Mouse (Mus musculus): ENCODE results near the gene Mpv17l2.

DNA sequence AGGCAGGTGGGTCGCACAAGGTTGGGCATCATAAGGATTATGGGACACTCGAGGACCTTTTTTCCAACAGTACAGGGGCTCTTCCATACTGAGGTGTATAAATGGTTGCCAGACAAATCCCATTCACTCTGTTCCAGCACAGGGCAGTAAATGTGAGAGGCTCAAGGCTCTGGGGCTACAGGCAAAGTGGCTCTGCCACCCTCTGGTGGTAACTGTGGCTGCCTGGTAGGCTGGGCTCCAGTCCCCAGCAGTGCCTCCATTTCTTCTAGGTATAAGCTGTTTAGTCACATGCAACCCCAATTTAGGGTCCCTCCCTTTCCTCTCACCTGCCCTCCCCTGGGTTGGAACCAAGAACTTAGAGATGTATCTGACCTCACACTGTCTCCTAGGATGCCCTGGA lies 34.6 kb upstream of the Mpv17l2 start:
- no peak for TF ChIP-seq GATA1 (IDR thresholded peaks at IDR 0.05; ENCODE audit: borderline replicate concordance, low read length)
- no peak for TF ChIP-seq FLI1 (IDR thresholded peaks at IDR 0.05; ENCODE audit: low read length)

Measured in megakaryocyte, embryonic 14.5 days (primary cell).